Mouse (Mus musculus): Measurements from ENCODE around the gene Nudc. TPM values are rescaled to one million over a fixed set of nuclear protein-coding genes. Genes with fewer than 3 reads are reported as not detected.
A peak's percentile ranks its signal among the peaks of the same experiment; 100 is the strongest.
"Not testable (repeated sequence)": the region's sequence is repeated elsewhere in the genome, so short reads cannot be mapped to it uniquely, and the experiment has no call there.

Gene Nudc
- polyA plus RNA-seq, 1 experiment = 51.9 TPM

GRCm38 (mm10) chr4:133518601-133519368 is 27.0 kb downstream of the Nudc start, which contains the start of gene Kdf1:
Gene Kdf1, plus strand, starts transcription at chr4:133518963.
- TF ChIP-seq CTCF (IDR thresholded peaks at IDR 0.05; ENCODE audit: borderline replicate concordance, control insufficient read depth, extremely low read depth, insufficient read depth, low read length, poor library complexity) (no peak), POLR2A (IDR thresholded peaks at IDR 0.05; ENCODE audit: control insufficient read depth, extremely low read depth, insufficient read depth, low read length, poor library complexity) (no peak)
- 11% methylated on average over 68 of the region's 69 CpGs for WGBS
- Histone ChIP-seq H3K4me3 (ENCODE audit: control insufficient read depth, insufficient read depth, low read length) (peak within 1 kb of the TSS; percentile 14), H3K4me1 (replicated peaks; ENCODE audit: control insufficient read depth, insufficient read depth, low read length) (no peaks in the 10 kb centered on the region; the same call in 1 of the 2 replicates), H3K27ac (ENCODE audit: control insufficient read depth, insufficient read depth, low read length) (no peak within 1 kb of the TSS), H3K36me3 (ENCODE audit: control insufficient read depth, insufficient read depth, low read length) (no peaks in the 10 kb centered on the region), H3K27me3 (ENCODE audit: control insufficient read depth, insufficient read depth, low read length) (peaks cover 10% of the 10 kb centered on the region)
- no peak for DNase-seq

- H3K27ac ChIP-seq (ENCODE audit: control insufficient read depth, insufficient read depth, low read length) = no peak overlapping the region
- peaks cover 6% of the 10 kb centered on the region for H3K4me1 ChIP-seq (replicated peaks; ENCODE audit: control insufficient read depth, insufficient read depth, low read length)
- WGBS = 11% methylated on average over 8 of the region's 8 CpGs
- H3K27me3 ChIP-seq (ENCODE audit: control insufficient read depth, insufficient read depth, low read length) = no peaks in the 10 kb centered on the region
- TF ChIP-seq CTCF (IDR thresholded peaks at IDR 0.05; ENCODE audit: borderline replicate concordance, control insufficient read depth, extremely low read depth, insufficient read depth, low read length, poor library complexity) = peak; percentile 86; the same call in 1 of the 2 replicates
- no peak for TF ChIP-seq POLR2A (IDR thresholded peaks at IDR 0.05; ENCODE audit: control insufficient read depth, extremely low read depth, insufficient read depth, low read length, poor library complexity)
- no peaks in the 10 kb centered on the region for H3K36me3 ChIP-seq (ENCODE audit: control insufficient read depth, insufficient read depth, low read length)
- peak; percentile 84 for DNase-seq
- H3K4me3 ChIP-seq (ENCODE audit: control insufficient read depth, insufficient read depth, low read length) = no peak overlapping the region
These were observed 32.8 kb downstream of the Nudc start for GRCm38 (mm10) chr4:133512972-133513371.

GRCm38 (mm10) chr4:133512511-133512910 is 33.3 kb downstream of the Nudc start:
- H3K27me3 ChIP-seq (ENCODE audit: control insufficient read depth, insufficient read depth, low read length); H3K27ac ChIP-seq (ENCODE audit: control insufficient read depth, insufficient read depth, low read length): not testable (repeated sequence)

GRCm38 (mm10) chr4:133511050-133511449 is 34.7 kb downstream of the Nudc start:
- TF ChIP-seq POLR2A (IDR thresholded peaks at IDR 0.05; ENCODE audit: control insufficient read depth, extremely low read depth, insufficient read depth, low read length, poor library complexity) (no peak), CTCF (IDR thresholded peaks at IDR 0.05; ENCODE audit: borderline replicate concordance, control insufficient read depth, extremely low read depth, insufficient read depth, low read length, poor library complexity) (no peak)
- H3K4me3 ChIP-seq (ENCODE audit: control insufficient read depth, insufficient read depth, low read length) = no peak overlapping the region
- no peaks in the 10 kb centered on the region for H3K27me3 ChIP-seq (ENCODE audit: control insufficient read depth, insufficient read depth, low read length)
- no peaks in the 10 kb centered on the region for H3K36me3 ChIP-seq (ENCODE audit: control insufficient read depth, insufficient read depth, low read length)
- WGBS = 93% methylated on average over 5 of the region's 5 CpGs
- peaks cover 20% of the 10 kb centered on the region for H3K4me1 ChIP-seq (replicated peaks; ENCODE audit: control insufficient read depth, insufficient read depth, low read length)
- DNase-seq = no peak
- no peak overlapping the region for H3K27ac ChIP-seq (ENCODE audit: control insufficient read depth, insufficient read depth, low read length)

More at GRCm38 (mm10) chr4:133512511-133512910, 33.3 kb downstream of the Nudc start:
- WGBS = 76% methylated on average over 5 of the region's 5 CpGs
- H3K36me3 ChIP-seq (ENCODE audit: control insufficient read depth, insufficient read depth, low read length); H3K4me3 ChIP-seq (ENCODE audit: control insufficient read depth, insufficient read depth, low read length); H3K4me1 ChIP-seq (replicated peaks; ENCODE audit: control insufficient read depth, insufficient read depth, low read length); DNase-seq: not testable (repeated sequence)

- TF ChIP-seq POLR2A (IDR thresholded peaks at IDR 0.05; ENCODE audit: control insufficient read depth, extremely low read depth, insufficient read depth, low read length, poor library complexity) (no peak), CTCF (IDR thresholded peaks at IDR 0.05; ENCODE audit: borderline replicate concordance, control insufficient read depth, extremely low read depth, insufficient read depth, low read length, poor library complexity) (no peak)
- no peak for DNase-seq
- WGBS = 94% methylated on average over 7 of the region's 7 CpGs
- Histone ChIP-seq H3K4me1 (replicated peaks; ENCODE audit: control insufficient read depth, insufficient read depth, low read length) (peaks cover 26% of the 10 kb centered on the region), H3K27ac (ENCODE audit: control insufficient read depth, insufficient read depth, low read length) (no peak overlapping the region), H3K36me3 (ENCODE audit: control insufficient read depth, insufficient read depth, low read length) (no peaks in the 10 kb centered on the region), H3K27me3 (ENCODE audit: control insufficient read depth, insufficient read depth, low read length) (no peaks in the 10 kb centered on the region), H3K4me3 (ENCODE audit: control insufficient read depth, insufficient read depth, low read length) (no peak overlapping the region)
These were observed 36.8 kb downstream of the Nudc start for GRCm38 (mm10) chr4:133508990-133509389.

GRCm38 (mm10) chr4:133506573-133506972 is 39.2 kb downstream of the Nudc start:
- Histone ChIP-seq H3K4me3 (ENCODE audit: control insufficient read depth, insufficient read depth, low read length) (no peak overlapping the region), H3K27me3 (ENCODE audit: control insufficient read depth, insufficient read depth, low read length) (no peaks in the 10 kb centered on the region), H3K36me3 (ENCODE audit: control insufficient read depth, insufficient read depth, low read length) (no peaks in the 10 kb centered on the region), H3K27ac (ENCODE audit: control insufficient read depth, insufficient read depth, low read length) (peak overlapping the region; percentile 70), H3K4me1 (replicated peaks; ENCODE audit: control insufficient read depth, insufficient read depth, low read length) (peaks cover 34% of the 10 kb centered on the region)
- DNase-seq = peak; percentile 75
- WGBS = 1% methylated on average over 5 of the region's 5 CpGs
- TF ChIP-seq CTCF (IDR thresholded peaks at IDR 0.05; ENCODE audit: borderline replicate concordance, control insufficient read depth, extremely low read depth, insufficient read depth, low read length, poor library complexity) (no peak), POLR2A (IDR thresholded peaks at IDR 0.05; ENCODE audit: control insufficient read depth, extremely low read depth, insufficient read depth, low read length, poor library complexity) (no peak)

Measured in thymus, adult 2 months (tissue).